Mouse (Mus musculus): ENCODE measurements around the gene Dnaja2.

GRCm38 (mm10) chr8:85601741-85602140, 46.6 kb upstream of the Dnaja2 start:
- no peak for TF ChIP-seq CTCF (IDR thresholded peaks at IDR 0.05; ENCODE audit: insufficient read depth, low read length)
- TF ChIP-seq POLR2A (IDR thresholded peaks at IDR 0.05; ENCODE audit: borderline replicate concordance, extremely low read depth, low read depth, low read length) = no peak
